Mouse (Mus musculus) midbrain, postnatal 0 days (tissue): ENCODE data around the gene Shb. TPM values are rescaled to one million over a fixed set of nuclear protein-coding genes. Genes with fewer than 3 reads are reported as not detected.
A peak's percentile ranks its signal among the peaks of the same experiment; 100 is the strongest.

ENCODE experiments used
- ATAC-seq: fragments of 200-750 bp; cut with Nextera tagmentation; 2 replicates; pipeline ENCODE4 v1.8.0; 2017; ENCODE audit warnings: moderate number of reproducible peaks, mild to moderate bottlenecking, moderate TSS enrichment, moderate library complexity; ENCODE audit not compliant: low FRiP score
- DNase-seq: peaks from one replicate; pipeline ENCODE4 v3.0.0-alpha.2; 2015; ENCODE audit warnings: low spot score
- H3K27ac ChIP-seq: fragments of 300-500 bp; sonication (generic); 2 replicates; pipeline ENCODE4 v1.5.1; 2014; ENCODE audit warnings: low read depth, mild to moderate bottlenecking, low read length, mixed read lengths
- H3K27me3 ChIP-seq: fragments of 300-500 bp; sonication (generic); 2 replicates; pipeline ENCODE4 v1.6.1; 2014; ENCODE audit warnings: low read length, control low read depth, mixed read lengths; ENCODE audit not compliant: insufficient read depth
- H3K36me3 ChIP-seq: fragments of 300-500 bp; sonication (generic); 2 replicates; pipeline ENCODE4 v1.6.1; 2014; ENCODE audit warnings: low read length, control low read depth, mixed read lengths; ENCODE audit not compliant: insufficient read depth
- H3K4me1 ChIP-seq: fragments of 300-500 bp; sonication (generic); 2 replicates; pipeline ENCODE4 v1.6.1; 2014; ENCODE audit warnings: mild to moderate bottlenecking, control low read depth, antibody characterized with exemption, low read length, mixed read lengths; ENCODE audit not compliant: insufficient read depth
- H3K4me2 ChIP-seq: fragments of 300-500 bp; sonication (generic); 2 replicates; pipeline ENCODE4 v1.6.1; 2014; ENCODE audit warnings: low read depth, mild to moderate bottlenecking, low read length, mixed read lengths; ENCODE audit not compliant: poor library complexity, severe bottlenecking
- H3K4me3 ChIP-seq: fragments of 300-500 bp; sonication (generic); 2 replicates; pipeline ENCODE4 v1.5.1; 2014; ENCODE audit warnings: low read depth, mild to moderate bottlenecking, low read length, moderate library complexity
- H3K9ac ChIP-seq: fragments of 300-500 bp; sonication (generic); replicated peaks from 2 replicates; pipeline ENCODE4 v1.6.1; 2014; ENCODE audit warnings: mild to moderate bottlenecking, low read length, moderate library complexity, mixed read lengths; ENCODE audit not compliant: poor library complexity, severe bottlenecking
- H3K9me3 ChIP-seq: fragments of 300-500 bp; sonication (generic); 2 replicates; pipeline ENCODE4 v1.6.1; 2016; ENCODE audit warnings: low read length, control low read depth
- CTCF ChIP-seq: IDR thresholded peaks from 2 replicates; pipeline ENCODE4 v1.5.1; 2016; ENCODE audit warnings: antibody characterized with exemption, mild to moderate bottlenecking
- WGBS: fragments of 180-500 bp; shearing (Covaris S2); extraction: QIAGEN DNeasy Blood & Tissue Kit; methylation state at CpG from one replicate; pipeline ENCODE4 v1.1.7; 2014; 5-methylcytosine and 5-hydroxymethylcytosine counted together
- polyA plus RNA-seq: library from polyadenylated mRNA; unstranded; fragments of >200 nt; fragmentation: Nextera tagmentation; extraction: Ambion mirVana; gene quantifications from 2 replicates; pipeline ENCODE4 v1.2.1, GENCODE M21; 2015
- total RNA-seq: library from RNA; depleted of rRNA; stranded (reverse); fragments of >200 nt; gene quantifications from 2 replicates; pipeline ENCODE4 v1.2.3, GENCODE M21; 2014

The Shb gene
- total and polyA plus RNA-seq, 2 experiments from 2014 or later = 5.8 to 21.9 TPM

GRCm38 (mm10) chr4:45421519-45422260 lies 110.6 kb downstream of the Shb start:
- H3K4me1 ChIP-seq = no peaks in the 10 kb centered on the region; the same call in 1 of the 2 replicates
- TF ChIP-seq CTCF = no peak
- no peak overlapping the region for H3K4me3 ChIP-seq
- no peaks in the 10 kb centered on the region for H3K36me3 ChIP-seq
- ATAC-seq (no peak), DNase-seq (no peak)
- no peak overlapping the region for H3K4me2 ChIP-seq
- H3K9me3 ChIP-seq = no peaks in the 10 kb centered on the region
- WGBS = 68% methylated on average over 11 of the region's 11 CpGs
- H3K27ac ChIP-seq = no peak overlapping the region
- H3K9ac ChIP-seq = no peak overlapping the region
- no peaks in the 10 kb centered on the region for H3K27me3 ChIP-seq

- no peaks in the 10 kb centered on the region for H3K27me3 ChIP-seq
- TF ChIP-seq CTCF = no peak
- no peak overlapping the region for H3K4me2 ChIP-seq
- no peak overlapping the region for H3K27ac ChIP-seq
- H3K9me3 ChIP-seq = no peaks in the 10 kb centered on the region
- no peaks in the 10 kb centered on the region for H3K4me1 ChIP-seq
- ATAC-seq = no peak
- 40% methylated on average over 3 of the region's 3 CpGs for WGBS
- H3K9ac ChIP-seq = no peak overlapping the region
- peak; percentile 31 for DNase-seq
- H3K4me3 ChIP-seq = no peak overlapping the region
- H3K36me3 ChIP-seq = no peaks in the 10 kb centered on the region
Observed at GRCm38 (mm10) chr4:45420733-45421132, 111.5 kb downstream of the Shb start.

GRCm38 (mm10) chr4:45419051-45419450 lies 113.2 kb downstream of the Shb start:
- Histone ChIP-seq H3K4me1 (no peaks in the 10 kb centered on the region), H3K9ac (no peak overlapping the region), H3K27ac (no peak overlapping the region), H3K27me3 (no peaks in the 10 kb centered on the region), H3K36me3 (no peaks in the 10 kb centered on the region), H3K9me3 (no peaks in the 10 kb centered on the region), H3K4me3 (no peak overlapping the region), H3K4me2 (no peak overlapping the region)
- no peak for DNase-seq
- no peak for ATAC-seq
- TF ChIP-seq CTCF = no peak
- 80% methylated on average over 4 of the region's 4 CpGs for WGBS

GRCm38 (mm10) chr4:45418229-45418950 lies 113.9 kb downstream of the Shb start:
- H3K27ac ChIP-seq = no peak overlapping the region
- peak; percentile 60 for ATAC-seq
- WGBS = 13% methylated on average over 10 of the region's 11 CpGs

GRCm38 (mm10) chr4:45416314-45416713 lies 116.0 kb downstream of the Shb start:
- TF ChIP-seq CTCF = no peak
- no peak overlapping the region for H3K9ac ChIP-seq
- H3K4me2 ChIP-seq = no peak overlapping the region
- WGBS = 72% methylated on average over 7 of the region's 7 CpGs
- no peaks in the 10 kb centered on the region for H3K36me3 ChIP-seq
- no peak overlapping the region for H3K4me3 ChIP-seq
- H3K27ac ChIP-seq = no peak overlapping the region
- H3K27me3 ChIP-seq = no peaks in the 10 kb centered on the region
- no peak for ATAC-seq
- no peaks in the 10 kb centered on the region for H3K4me1 ChIP-seq
- no peak for DNase-seq
- H3K9me3 ChIP-seq = no peaks in the 10 kb centered on the region

More at GRCm38 (mm10) chr4:45418229-45418950, 113.9 kb downstream of the Shb start:
- peak overlapping the region; percentile 36 for H3K4me2 ChIP-seq
- DNase-seq = peak; percentile 84
- no peaks in the 10 kb centered on the region for H3K27me3 ChIP-seq
- no peaks in the 10 kb centered on the region for H3K36me3 ChIP-seq
- H3K4me3 ChIP-seq = no peak overlapping the region
- no peaks in the 10 kb centered on the region for H3K9me3 ChIP-seq
- H3K4me1 ChIP-seq = no peaks in the 10 kb centered on the region
- TF ChIP-seq CTCF = peak; percentile 88
- no peak overlapping the region; the same call in 1 of the 2 replicates for H3K9ac ChIP-seq
